Mouse (Mus musculus): Measurements from ENCODE around the gene Tbc1d22a.
"Not testable (repeated sequence)": the region's sequence is repeated elsewhere in the genome, so short reads cannot be mapped to it uniquely, and the experiment has no call there.

Gene Tbc1d22a

GRCm38 (mm10) chr15:86181321-86181720 lies 32.9 kb upstream of the Tbc1d22a start:
- peak; percentile 23 for DNase-seq

GRCm38 (mm10) chr15:86181941-86182439 lies 32.3 kb upstream of the Tbc1d22a start:
- peak; percentile 77 for DNase-seq

DNA sequence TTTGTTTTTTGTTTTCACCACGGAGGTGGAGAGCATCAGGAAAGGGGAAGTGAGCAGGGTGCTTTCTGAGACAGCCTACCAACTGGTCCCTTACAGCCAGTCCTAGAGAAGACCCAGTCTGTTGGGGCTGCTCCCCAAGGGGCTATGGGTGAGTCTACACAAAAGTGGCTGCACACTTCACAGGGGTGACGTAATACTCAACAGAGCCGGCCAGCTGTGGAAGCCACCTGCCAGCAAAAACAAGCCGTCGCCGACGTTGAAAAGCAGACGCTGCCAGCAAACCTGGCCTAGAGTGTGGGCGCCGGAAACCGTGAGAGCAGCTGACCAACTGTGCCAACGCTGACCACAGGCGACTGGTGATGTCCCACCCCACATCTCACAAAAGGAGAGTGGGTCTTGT lies 31.6 kb upstream of the Tbc1d22a start:
- peak; percentile 85 for DNase-seq

- peak; percentile 63 for DNase-seq
These were observed 30.8 kb upstream of the Tbc1d22a start for GRCm38 (mm10) chr15:86183484-86183883.

DNA sequence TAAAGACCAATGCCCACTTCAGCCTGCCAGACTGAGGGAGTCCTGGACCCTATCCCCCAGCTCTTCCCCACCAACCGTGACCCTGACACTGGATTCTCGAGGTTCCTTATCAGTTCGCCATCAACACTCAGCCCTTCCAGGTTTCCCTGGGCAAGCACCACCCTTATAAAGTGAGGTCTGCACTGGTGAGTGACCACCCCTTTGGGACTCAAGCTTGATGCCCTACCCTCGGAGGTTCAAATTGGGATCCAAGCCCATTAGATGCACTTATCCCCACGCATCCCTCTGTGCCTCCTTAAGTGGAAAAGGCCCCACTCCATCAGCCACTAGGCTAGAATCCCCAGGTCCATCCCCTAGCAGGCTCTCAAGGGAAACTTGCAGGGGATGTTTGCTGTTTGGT lies 30.2 kb upstream of the Tbc1d22a start:
- DNase-seq, result no peak

GRCm38 (mm10) chr15:86184851-86185688 lies 29.2 kb upstream of the Tbc1d22a start:
- DNase-seq, result peak; percentile 71

GRCm38 (mm10) chr15:86185689-86186569 lies 28.3 kb upstream of the Tbc1d22a start, which contains the start of gene Cerk:
TSS of gene Cerk (minus strand) at chr15:86186141.
- DNase-seq, result peak; percentile 86

DNA sequence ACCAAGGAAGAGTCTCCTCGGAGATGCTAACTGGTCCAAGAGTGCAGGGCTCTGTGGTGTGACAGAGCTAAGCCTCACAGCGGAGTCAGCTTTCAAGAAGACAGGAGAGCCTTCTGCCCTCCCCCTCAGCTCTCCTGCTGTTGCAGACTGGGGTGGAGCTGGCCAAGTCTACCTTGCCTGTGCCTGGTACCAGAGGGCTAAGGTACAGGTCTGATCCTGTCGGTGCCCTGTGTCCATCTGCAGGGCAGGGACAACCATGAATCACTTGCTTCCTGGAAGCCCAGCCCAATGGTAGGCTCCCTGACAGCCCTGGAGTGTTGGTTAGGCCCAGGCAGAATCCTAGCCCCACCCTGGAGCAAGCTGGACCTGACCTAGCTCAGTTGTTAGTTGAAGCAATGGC lies 27.6 kb upstream of the Tbc1d22a start:
- peak; percentile 13 for DNase-seq

DNA sequence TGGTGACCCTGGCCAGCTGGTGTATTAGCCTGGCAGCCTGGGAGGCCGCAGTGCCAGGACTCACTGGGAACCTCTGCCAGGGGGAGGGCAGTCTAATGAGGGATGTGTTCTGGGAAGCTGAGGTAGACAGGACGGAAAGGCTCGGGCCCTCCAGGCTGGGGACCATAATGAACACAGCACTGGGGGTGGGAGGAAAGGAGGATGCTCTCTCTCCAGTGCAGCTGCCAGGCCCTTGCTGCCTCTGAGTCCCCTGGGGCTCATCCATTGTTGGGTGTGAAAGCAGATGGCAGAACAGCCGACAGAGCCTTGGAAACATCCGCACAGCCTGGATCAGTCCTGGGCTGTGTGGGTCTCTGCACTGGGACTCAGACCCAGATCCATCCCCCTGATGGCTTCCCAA lies 26.1 kb upstream of the Tbc1d22a start:
- no peak for DNase-seq

DNA sequence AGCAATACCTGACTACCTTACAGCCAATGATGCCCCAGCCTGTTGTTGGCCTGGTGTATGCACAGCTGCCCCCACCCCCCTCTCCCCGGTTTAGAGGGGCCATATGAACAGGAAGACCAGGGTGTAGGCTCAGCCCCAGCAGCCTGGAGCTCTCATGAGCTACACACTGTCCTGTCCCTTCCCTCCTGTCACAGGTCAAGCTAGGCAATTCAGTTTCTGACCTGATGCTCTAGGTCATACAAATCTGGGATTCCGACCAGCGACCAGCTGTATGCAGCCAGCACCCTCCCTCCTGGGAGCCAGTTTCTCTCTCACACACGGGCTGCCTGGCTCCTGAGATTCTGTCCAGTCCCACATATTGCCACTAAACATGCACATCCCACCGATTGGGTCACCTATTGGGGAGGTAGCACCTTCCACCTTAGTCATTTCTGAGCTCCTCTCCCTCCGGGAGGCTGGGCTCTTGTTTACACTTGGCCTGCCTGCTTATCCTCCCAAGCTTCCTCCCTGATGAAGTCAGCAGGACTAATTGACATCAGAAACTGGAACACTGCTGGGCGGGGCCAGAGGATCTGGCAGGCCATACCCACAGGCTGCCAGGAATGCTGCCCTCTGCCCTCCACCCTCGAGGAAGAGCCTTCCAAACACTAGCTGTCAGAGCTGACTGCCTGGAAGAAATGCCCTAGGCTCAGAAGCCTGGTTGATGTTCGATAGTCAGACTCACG lies 25.4 kb upstream of the Tbc1d22a start:
- DNase-seq, result no peak

DNA sequence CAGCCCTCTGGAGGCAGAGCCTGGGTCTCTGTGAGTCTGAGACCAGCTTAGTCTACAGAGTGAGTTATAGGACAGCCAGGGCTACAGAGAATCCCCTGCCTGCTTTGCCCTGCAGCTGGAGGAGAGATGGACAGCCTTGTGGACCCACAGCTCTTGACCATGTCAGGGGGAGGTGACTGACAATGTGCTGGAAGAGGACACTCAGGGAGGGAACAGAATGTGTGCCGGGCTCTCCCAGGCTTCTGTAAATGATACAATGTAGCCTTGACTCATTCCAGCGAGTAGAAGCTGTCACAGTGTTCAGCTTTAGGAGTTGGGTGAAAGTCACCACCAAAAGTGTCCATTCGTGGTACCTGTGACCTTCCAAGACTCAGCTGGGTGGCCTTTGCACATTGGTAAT lies 23.9 kb upstream of the Tbc1d22a start:
- DNase-seq, result no peak

GRCm38 (mm10) chr15:86191505-86191904 lies 22.8 kb upstream of the Tbc1d22a start:
- peak; percentile 22 for DNase-seq

DNA sequence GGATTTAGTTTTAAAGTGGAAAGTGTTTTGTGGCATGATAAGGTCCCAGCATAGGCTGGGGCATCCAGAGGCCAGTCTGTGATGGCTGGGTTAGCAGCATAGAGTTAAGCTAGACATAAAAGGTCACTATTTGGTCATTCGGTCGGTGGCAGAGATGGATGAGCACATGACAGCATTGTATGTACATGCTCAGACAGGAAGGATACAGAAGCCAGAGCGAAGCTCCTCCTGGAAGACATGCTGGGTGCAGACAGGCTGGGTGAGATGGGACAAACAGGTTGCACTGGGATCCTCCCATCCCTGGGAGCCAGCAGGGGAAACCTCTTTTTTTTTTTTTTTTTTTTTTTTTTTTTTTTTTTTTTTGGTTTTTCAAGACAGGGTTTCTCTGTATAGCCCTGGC lies 22.3 kb upstream of the Tbc1d22a start:
- DNase-seq, result no peak

DNA sequence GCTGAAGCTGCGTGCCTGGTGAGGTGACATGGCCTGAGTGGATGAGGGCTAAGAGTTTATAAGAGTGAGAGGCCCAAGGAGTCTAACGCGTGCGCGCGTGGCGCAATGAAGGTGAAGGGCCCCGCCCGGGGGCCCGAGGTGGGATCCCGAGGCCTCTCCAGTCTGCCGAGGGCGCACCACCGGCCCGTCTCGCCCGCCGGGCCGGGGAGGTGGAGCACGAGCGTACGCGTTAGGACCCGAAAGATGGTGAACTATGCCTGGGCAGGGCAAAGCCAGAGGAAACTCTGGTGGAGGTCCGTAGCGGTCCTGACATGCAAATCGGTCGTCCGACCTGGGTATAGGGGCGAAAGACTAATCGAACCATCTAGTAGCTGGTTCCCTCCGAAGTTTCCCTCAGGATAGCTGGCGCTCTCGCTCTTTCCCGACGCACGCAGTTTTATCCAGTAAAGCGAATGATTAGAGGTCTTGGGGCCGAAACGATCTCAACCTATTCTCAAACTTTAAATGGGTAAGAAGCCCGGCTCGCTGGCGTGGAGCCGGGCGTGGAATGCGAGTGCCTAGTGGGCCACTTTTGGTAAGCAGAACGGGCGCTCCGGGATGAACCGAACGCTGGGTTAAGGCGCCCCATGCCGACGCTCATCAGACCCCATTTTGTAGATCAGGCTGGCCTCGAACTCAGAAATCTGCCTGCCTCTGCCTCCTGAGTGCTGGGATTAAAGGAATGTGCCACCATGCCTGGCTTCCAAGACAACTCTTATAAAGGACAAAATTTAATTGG lies 19.4 kb upstream of the Tbc1d22a start:
- DNase-seq, result not testable (repeated sequence)

GRCm38 (mm10) chr15:86199052-86199451 lies 15.2 kb upstream of the Tbc1d22a start:
- no peak for DNase-seq

DNA sequence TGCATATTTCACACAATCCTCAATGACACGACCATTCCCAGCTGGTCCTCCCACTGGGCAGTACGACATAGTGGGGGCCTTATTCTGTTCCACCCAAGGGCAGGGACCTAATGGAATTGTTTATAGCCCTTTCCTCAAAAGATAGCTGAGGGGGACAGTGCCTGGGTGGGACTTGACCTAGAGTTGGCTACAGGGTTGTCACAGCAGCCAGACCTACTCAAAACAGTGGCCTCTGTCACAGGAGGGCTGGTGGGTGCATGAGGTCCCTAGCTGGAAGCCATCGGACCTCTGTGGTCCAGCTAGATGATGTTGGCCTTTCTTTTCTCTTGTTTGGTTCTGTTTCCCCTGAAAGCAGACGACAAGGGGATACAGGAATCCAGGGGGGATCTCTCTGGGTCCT lies 14.8 kb upstream of the Tbc1d22a start:
- no peak for DNase-seq

GRCm38 (mm10) chr15:86200169-86200568 lies 14.1 kb upstream of the Tbc1d22a start:
- no peak for DNase-seq

GRCm38 (mm10) chr15:86201095-86201494 lies 13.2 kb upstream of the Tbc1d22a start:
- DNase-seq, result no peak

GRCm38 (mm10) chr15:86201696-86202330 lies 12.4 kb upstream of the Tbc1d22a start:
- DNase-seq, result no peak

DNA sequence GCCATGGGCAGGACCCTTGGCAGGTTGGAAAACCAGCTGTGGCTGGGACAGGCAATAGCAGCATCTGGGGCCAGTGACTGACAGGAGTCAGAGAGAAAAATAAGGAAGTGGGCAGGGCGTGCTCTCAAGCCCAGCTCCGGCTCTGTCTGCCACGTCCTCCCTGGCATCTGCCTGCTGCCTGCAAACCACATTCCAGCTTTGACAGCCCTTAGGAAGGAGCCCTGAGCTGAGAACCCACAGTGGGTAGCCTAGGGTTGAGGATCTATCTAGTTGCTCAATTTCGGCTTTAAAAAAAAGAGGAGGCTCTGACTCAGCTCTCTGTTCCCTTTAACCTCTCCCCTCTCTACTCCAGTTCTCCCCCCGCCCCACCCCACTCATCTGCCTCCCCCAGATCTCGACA lies 11.6 kb upstream of the Tbc1d22a start:
- peak; percentile 52 for DNase-seq

GRCm38 (mm10) chr15:86203292-86203793 lies 10.9 kb upstream of the Tbc1d22a start:
- DNase-seq, result no peak
